Mouse (Mus musculus) olfactory bulb, adult 2 months (tissue): ENCODE measurements around the gene 9130019O22Rik. TPM values are rescaled to one million over a fixed set of nuclear protein-coding genes. Genes with fewer than 3 reads are reported as not detected.
"Not testable (repeated sequence)": the region's sequence is repeated elsewhere in the genome, so short reads cannot be mapped to it uniquely, and the experiment has no call there.

ENCODE experiments used
- H3K27ac ChIP-seq: fragments of 200-500 bp; 2 replicates; pipeline ENCODE4 v1.5.1; 2012; ENCODE audit warnings: low read depth, low read length; ENCODE audit not compliant: insufficient read depth
- H3K4me1 ChIP-seq: fragments of 200-500 bp; 2 replicates; pipeline ENCODE4 v1.6.1; 2012; ENCODE audit warnings: low read length; ENCODE audit not compliant: control insufficient read depth, insufficient read depth
- H3K4me3 ChIP-seq: fragments of 200-500 bp; 2 replicates; pipeline ENCODE4 v1.5.1; 2012; ENCODE audit warnings: mild to moderate bottlenecking, low read depth, low read length, moderate library complexity; ENCODE audit not compliant: insufficient read depth
- CTCF ChIP-seq: fragments of 200-500 bp; IDR thresholded peaks from 2 replicates; pipeline ENCODE4 v1.5.1; 2012; ENCODE audit warnings: low read depth, mild to moderate bottlenecking, low read length, moderate library complexity; ENCODE audit not compliant: insufficient read depth
- POLR2A ChIP-seq: fragments of 200-500 bp; IDR thresholded peaks from 2 replicates; pipeline ENCODE4 v1.6.1; 2012; ENCODE audit warnings: mild to moderate bottlenecking, low read depth, low read length, moderate library complexity; ENCODE audit not compliant: insufficient read depth
- WGBS: fragments of 180-500 bp; shearing (Covaris S2); methylation state at CpG from one replicate; pipeline ENCODE4 v1.1.7; 2018; 5-methylcytosine and 5-hydroxymethylcytosine counted together
- polyA plus RNA-seq: library from polyadenylated mRNA; stranded (reverse); fragments of >200 nt; gene quantifications from 2 replicates; pipeline ENCODE4 v1.2.4, GENCODE M21; 2012; ENCODE audit warnings: low replicate concordance; ENCODE audit not compliant: missing spikeins, insufficient read depth, insufficient read length

The 9130019O22Rik gene
- polyA plus RNA-seq, 1 experiment = not detected

DNA sequence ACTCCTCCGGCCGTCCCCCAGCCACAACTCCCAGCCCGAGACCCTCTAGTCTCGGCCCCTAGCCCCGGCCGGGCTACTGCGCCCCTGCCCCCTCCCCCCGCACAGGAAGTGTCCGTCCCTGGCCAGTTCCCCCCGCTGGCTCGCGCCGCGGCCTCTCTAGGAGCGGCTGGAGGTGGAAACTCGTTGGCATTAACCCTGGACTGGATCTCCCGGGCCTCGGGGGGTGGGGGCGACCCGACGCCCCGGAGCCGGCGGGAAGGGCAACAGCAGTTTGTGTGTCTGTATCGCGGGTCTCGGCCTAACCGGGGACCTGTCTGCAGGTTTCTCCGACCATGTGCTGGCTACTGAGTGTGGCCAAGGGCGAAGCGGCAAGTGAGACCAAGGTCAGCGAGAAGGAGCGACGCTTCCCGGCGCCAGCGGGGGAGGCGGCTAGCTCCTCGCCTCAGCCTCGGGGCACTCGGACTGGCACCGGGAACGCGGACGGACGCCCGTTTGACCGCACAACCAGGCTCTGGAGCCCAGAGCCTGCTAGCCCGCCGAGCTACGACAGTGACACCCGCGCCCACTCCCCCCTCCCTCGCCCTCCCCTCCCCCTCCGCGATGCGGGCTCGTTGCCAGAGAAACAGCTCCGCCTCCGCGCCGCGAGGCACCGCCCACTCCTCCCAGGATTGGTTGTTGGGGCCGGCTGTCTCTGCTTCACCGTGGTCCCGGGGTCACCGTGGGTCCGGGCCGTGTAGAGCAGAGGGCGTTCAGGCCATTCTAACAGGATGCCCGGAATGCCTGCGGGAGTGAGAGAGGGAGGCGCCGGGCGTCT lies 41.2 kb downstream of the 9130019O22Rik start, which contains the start of gene Zfp768:
Zfp768 (minus strand) TSS at position 78 of the 814 bp plus-strand sequence.
- under 1% methylated on average over 72 of the region's 76 CpGs for WGBS
- peak within 1 kb of the TSS; percentile 100 for H3K27ac ChIP-seq
- peak within 1 kb of the TSS; percentile 97 for H3K4me3 ChIP-seq
- peaks cover 12% of the 10 kb centered on the region for H3K4me1 ChIP-seq
- TF ChIP-seq POLR2A (peak; percentile 81), CTCF (no peak)

DNA sequence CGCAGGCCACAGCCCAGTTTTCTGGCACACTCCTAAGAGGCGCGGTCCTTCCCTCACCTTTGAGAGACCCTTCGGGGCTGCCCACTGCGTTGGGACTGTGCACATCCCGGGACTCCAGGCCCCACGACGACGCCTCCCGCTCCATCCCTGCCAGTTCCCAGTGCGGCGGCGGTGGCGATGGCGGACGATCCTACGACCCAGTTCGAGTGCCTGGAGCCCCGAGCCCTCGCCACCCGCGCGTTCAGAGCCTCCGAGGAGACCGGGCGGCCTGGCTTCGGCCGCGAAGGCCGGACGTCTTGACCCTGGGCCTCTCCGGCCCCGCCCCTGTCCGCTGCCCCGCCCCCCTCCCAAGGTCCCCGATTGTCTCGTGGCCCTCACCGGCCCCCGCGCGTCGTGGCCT lies 41.9 kb downstream of the 9130019O22Rik start:
- TF ChIP-seq POLR2A = peak; percentile 44; the same call in 1 of the 2 replicates
- no peak for TF ChIP-seq CTCF

DNA sequence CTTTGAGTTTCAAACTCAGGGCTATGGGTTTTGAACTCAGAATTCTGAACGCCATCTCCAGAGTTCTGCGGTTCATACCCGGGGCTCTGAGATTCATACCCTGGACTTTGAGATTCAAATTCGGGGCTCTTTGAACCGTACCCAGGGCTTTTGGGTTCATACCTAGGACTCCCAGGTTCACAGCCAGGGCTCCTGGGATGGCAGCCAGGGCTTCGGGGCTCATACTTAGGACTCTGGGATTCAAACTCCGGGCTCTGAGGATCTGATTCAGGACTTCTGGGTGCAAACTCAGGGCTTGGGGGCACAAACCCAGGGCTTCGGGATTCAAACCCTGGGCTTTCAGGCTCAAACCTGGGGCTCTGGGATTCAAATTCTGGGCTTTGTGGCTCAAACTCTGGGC lies 42.6 kb downstream of the 9130019O22Rik start:
- H3K27ac ChIP-seq = no peak overlapping the region
- peak overlapping the region; percentile 97; the same call in 1 of the 2 replicates for H3K4me3 ChIP-seq
- 83% methylated on average over 8 of the region's 8 CpGs for WGBS
- TF ChIP-seq POLR2A = no peak
- TF ChIP-seq CTCF = no peak
- H3K4me1 ChIP-seq = peaks cover 12% of the 10 kb centered on the region

More for the DNA sequence above, 41.9 kb downstream of the 9130019O22Rik start:
- H3K4me3 ChIP-seq = peak overlapping the region; percentile 97
- peak overlapping the region; percentile 100 for H3K27ac ChIP-seq
- peaks cover 12% of the 10 kb centered on the region for H3K4me1 ChIP-seq
- WGBS = 2% methylated on average over 41 of the region's 42 CpGs

DNA sequence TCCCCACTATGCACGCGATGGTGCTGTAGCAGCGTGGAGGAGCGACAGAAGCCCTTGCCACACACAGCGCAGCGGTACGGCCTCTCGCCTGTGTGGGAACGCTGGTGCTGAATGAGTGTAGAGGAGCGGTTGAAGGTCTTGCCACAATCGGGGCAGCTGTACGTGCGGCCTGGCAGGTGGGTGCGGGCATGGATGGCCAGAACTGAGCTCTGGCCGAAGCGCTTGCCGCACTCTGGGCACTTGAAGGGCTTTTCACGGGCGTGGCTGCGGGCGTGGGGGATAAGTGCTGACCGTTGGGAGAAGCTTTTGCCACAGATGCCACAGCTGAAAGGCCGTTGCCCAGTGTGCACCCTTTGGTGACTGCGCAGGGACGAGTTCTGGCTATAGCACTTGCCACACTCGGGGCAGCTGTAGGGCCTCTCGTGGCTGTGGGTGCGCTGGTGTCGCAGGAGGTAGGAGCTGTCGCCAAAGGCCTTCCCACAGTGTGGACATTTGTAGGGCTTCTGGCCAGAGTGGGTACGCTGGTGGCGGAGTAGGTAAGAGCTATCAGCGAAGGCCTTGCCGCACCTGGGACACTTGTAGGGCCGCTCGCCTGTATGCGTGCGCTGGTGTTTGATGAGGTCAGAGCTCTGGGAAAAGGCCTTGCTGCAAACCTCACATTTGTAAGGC lies 43.5 kb downstream of the 9130019O22Rik start:
- Histone ChIP-seq H3K4me1 (peaks cover 12% of the 10 kb centered on the region), H3K27ac (no peak overlapping the region), H3K4me3 (no peak overlapping the region)
- 95% methylated on average over 38 of the region's 38 CpGs for WGBS
- TF ChIP-seq POLR2A = no peak

DNA sequence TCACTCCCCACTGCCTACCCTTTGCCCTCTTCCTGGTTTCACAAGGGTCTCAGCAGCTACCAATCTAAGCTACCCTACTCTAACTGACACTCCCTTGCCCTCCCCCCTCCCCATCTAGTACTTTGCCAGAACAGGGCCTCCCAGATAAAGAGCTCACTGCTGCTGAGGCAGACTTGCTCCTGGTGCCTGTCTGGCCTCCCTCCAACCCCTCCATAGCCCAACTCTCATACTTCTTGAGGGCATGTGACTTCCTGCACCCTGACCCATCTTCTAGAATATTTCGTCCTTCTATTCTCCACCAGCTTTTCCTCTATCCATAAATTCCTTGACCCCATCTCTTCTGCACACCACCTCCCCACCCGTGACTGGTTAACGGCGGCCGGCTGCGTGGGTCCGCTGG lies 44.1 kb downstream of the 9130019O22Rik start:
- H3K27ac ChIP-seq = no peak overlapping the region
- peaks cover 12% of the 10 kb centered on the region for H3K4me1 ChIP-seq
- H3K4me3 ChIP-seq = no peak overlapping the region
- 97% methylated on average over 7 of the region's 7 CpGs for WGBS
- no peak for TF ChIP-seq POLR2A
- no peak for TF ChIP-seq CTCF

DNA sequence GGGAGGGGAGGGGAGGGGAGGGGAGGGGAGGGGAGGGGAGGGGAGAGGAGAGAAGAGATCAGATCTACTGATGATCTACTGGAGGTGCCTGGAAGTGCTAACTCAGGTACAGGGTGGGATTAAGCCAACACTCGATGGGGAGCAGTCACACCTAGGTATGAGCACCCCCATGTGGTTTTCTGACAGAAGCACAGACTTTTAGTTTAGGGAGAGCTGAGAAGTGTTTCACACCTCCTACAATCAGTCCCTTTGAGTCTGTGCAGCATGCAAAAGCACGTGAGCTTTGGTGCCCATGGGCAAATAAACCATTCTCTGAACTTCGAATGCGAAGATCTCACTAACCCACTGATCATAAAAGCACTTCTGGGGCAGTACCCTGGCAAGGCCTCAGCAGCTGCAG lies 44.6 kb downstream of the 9130019O22Rik start:
- Histone ChIP-seq H3K4me1 (peaks cover 12% of the 10 kb centered on the region), H3K27ac (no peak overlapping the region), H3K4me3 (no peak overlapping the region)
- WGBS = 44% methylated on average over 4 of the region's 4 CpGs
- TF ChIP-seq CTCF = no peak

DNA sequence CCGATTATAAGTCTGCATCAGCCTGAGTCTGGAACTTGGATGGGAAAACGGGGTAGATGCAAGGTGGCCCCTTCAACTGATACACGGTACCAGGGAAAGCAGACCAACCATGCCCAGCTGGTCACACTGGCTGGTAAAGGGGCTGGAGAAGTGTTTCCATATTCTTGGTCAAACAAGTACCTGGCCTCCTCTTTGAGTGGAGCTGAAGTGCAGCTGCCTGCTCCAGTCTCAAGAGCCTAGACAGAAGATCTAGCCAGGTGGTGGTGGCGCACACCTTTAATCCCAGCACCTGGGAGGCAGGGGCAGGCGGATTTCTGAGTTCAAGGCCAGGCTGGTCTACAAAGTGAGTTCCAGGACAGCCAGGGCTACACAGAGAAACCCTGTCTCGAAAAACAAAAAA lies 45.1 kb downstream of the 9130019O22Rik start:
- not testable (repeated sequence) for H3K27ac ChIP-seq, H3K4me3 ChIP-seq
- H3K4me1 ChIP-seq = peaks cover 12% of the 10 kb centered on the region
- 91% methylated on average over 6 of the region's 6 CpGs for WGBS

DNA sequence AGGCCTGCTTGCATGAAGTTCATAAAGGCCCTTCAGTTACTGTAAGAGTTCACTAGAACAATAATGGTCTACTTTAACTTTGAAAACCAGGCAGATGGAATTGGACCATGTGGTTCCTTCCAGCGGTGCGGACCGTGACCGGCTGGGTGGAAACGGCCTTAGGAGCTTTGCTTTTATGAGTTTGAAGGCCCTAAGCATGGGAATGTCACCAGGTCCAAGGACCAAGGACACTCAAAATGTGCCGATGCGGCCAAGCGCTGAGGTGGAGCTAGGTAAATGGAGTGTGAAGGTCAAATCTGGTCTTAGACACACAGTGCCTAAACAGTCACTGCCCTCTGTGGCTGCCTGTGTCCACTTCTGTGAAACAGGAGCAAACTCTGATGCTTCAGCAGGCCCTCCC lies 45.6 kb downstream of the 9130019O22Rik start:
- TF ChIP-seq POLR2A (no peak), CTCF (no peak)
- H3K4me3 ChIP-seq = no peak overlapping the region
- peaks cover 10% of the 10 kb centered on the region for H3K4me1 ChIP-seq
- H3K27ac ChIP-seq = no peak overlapping the region
- 96% methylated on average over 8 of the region's 8 CpGs for WGBS

DNA sequence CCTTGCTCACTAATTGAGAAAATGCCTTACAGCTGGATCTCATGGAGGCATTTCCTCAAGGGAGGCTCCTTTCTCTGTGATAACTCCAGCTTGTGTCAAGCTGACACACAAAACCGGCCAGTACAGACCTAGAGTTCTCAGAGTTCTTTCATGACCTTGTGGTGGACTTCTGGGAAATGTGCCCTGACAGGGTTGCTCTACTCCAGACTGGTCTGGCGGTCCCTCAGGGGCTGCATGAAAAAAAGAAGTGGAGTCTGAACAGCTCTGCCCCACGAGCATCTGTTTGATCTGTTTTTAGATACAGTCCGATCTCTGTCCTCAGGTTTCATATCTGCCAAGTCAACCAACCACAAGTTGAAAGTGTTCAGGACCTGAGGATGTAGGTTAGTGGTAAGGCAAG lies 49.3 kb downstream of the 9130019O22Rik start:
- H3K4me1 ChIP-seq = peaks cover 2% of the 10 kb centered on the region; the same call in 1 of the 2 replicates
- TF ChIP-seq CTCF (no peak), POLR2A (no peak)
- H3K27ac ChIP-seq = no peak overlapping the region
- 73% methylated on average over 4 of the region's 4 CpGs for WGBS
- H3K4me3 ChIP-seq = no peak overlapping the region
